Mouse (Mus musculus) heart, adult 2 months (tissue): ENCODE data around the gene Igsf21. TPM values are rescaled to one million over a fixed set of nuclear protein-coding genes. Genes with fewer than 3 reads are reported as not detected.

Experiments
- DNase-seq, 2 experiments: peaks; one replicate each; pipeline ENCODE4 v3.0.0; 2021
- H3K27ac ChIP-seq: fragments of 200-600 bp; 2 replicates; pipeline ENCODE4 v1.8.1; 2022
- H3K27me3 ChIP-seq: fragments of 200-500 bp; 2 replicates; pipeline ENCODE4 v1.6.1; 2012; ENCODE audit warnings: mild to moderate bottlenecking, low read length, inconsistent platforms, mixed read lengths; ENCODE audit not compliant: control insufficient read depth, insufficient read depth
- H3K36me3 ChIP-seq: fragments of 200-500 bp; 2 replicates; pipeline ENCODE4 v1.6.1; 2012; ENCODE audit warnings: low read length, inconsistent platforms; ENCODE audit not compliant: control insufficient read depth, insufficient read depth
- H3K4me1 ChIP-seq: fragments of 200-500 bp; 2 replicates; pipeline ENCODE4 v1.6.1; 2011; ENCODE audit warnings: low read length; ENCODE audit not compliant: control insufficient read depth, insufficient read depth
- H3K4me3 ChIP-seq: fragments of 200-600 bp; 2 replicates; pipeline ENCODE4 v1.8.1; 2022
- H3K79me2 ChIP-seq: fragments of 200-500 bp; replicated peaks from 2 replicates; pipeline ENCODE4 v1.6.1; 2012; ENCODE audit warnings: mild to moderate bottlenecking, inconsistent platforms, low read length, moderate library complexity, mixed read lengths; ENCODE audit not compliant: control insufficient read depth, insufficient read depth
- H3K9ac ChIP-seq: fragments of 200-500 bp; 2 replicates; pipeline ENCODE4 v1.6.1; 2012; ENCODE audit warnings: low read depth, mild to moderate bottlenecking, control low read depth, inconsistent platforms, low read length, mixed read lengths
- CTCF ChIP-seq: fragments of 200-600 bp; IDR thresholded peaks from 2 replicates; pipeline ENCODE4 v1.8.1; 2022; ENCODE audit warnings: antibody characterized with exemption, mild to moderate bottlenecking, moderate library complexity
- EP300 ChIP-seq: fragments of 200-500 bp; IDR thresholded peaks from 2 replicates; pipeline ENCODE4 v1.6.1; 2011; ENCODE audit warnings: low read depth, low read length, control low read depth; ENCODE audit not compliant: insufficient read depth
- POLR2A ChIP-seq: fragments of 200-500 bp; IDR thresholded peaks from 2 replicates; pipeline ENCODE4 v1.6.1; 2011; ENCODE audit warnings: mild to moderate bottlenecking, low read depth, low read length, control low read depth; ENCODE audit not compliant: insufficient read depth
- WGBS: fragments of 180-500 bp; shearing (Covaris S2); methylation state at CpG from one replicate; pipeline ENCODE4 v1.1.7; 2018; 5-methylcytosine and 5-hydroxymethylcytosine counted together
- intact Hi-C: fragments of 180-260 bp; cut with DNase I; formaldehyde crosslinking; loops from one replicate; pipeline ENCODE4 v1.15.1; 2025
- polyA plus RNA-seq: library from polyadenylated mRNA; depleted of rRNA; stranded (reverse); fragments of >200 nt; gene quantifications from 2 replicates; pipeline ENCODE4 v1.2.3, GENCODE M21; 2012
- total RNA-seq, 2 experiments: library from RNA; stranded (reverse); gene quantifications; 2 replicates each; pipeline ENCODE4 v1.2.3; 2021

Igsf21 gene
- total and polyA plus RNA-seq, 3 experiments, result 0.14 to 0.76 (median 0.16) TPM

DNA sequence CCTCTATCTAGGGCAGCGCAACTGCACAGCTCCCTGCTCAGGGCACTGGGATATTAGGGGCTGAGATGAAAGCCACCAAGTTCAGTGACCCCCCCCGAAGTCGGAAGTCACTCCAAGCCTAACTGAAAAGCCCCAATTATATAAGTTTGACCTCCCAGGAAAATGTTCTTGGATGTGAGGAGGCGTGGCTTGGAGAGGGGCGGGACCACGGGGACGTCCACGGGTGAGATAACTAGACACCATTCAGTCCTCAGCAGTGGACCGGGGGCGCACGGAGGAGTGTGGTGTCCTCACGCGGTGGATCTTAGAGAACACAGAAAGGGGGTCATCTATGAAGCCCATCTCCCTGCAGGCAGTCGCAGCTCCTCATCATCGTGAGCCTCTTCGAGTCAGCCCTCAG is 3.4 kb downstream of the Igsf21 start:
- no peak overlapping the region for H3K9ac ChIP-seq
- TF ChIP-seq EP300 (no peak), CTCF (no peak), POLR2A (no peak)
- peaks cover 17% of the 10 kb centered on the region for H3K27me3 ChIP-seq
- no peak overlapping the region for H3K4me3 ChIP-seq
- H3K79me2 ChIP-seq, result no peaks in the 10 kb centered on the region
- WGBS, result 18% methylated on average over 16 of the region's 16 CpGs
- no peak for DNase-seq
- no peak overlapping the region for H3K27ac ChIP-seq
- no peaks in the 10 kb centered on the region for H3K36me3 ChIP-seq
- intact Hi-C loops, result loop anchor here (10.0 kb wide), 1 partner anchor 368 kb away; no protein-coding TSS in a partner anchor
- no peaks in the 10 kb centered on the region for H3K4me1 ChIP-seq

DNA sequence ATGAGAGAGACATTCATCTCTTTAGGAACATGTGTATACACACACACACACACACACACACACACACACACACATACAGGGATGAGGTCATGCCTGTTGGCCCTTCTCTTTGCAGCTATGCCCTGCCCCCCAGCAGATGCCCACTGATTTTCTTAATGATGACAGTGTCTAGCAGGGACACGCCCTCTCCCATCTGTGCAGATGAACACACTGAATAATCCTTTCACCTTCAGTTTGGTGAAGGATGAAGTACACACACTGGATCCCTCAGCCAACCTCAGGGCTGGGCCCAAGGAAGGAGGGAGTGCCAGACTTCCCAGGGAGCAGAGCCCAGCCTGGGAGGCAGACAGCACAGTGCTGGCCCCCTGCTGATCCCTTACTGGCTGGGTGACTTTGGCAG is 4.3 kb downstream of the Igsf21 start:
- TF ChIP-seq EP300 (no peak), CTCF (no peak), POLR2A (no peak)

DNA sequence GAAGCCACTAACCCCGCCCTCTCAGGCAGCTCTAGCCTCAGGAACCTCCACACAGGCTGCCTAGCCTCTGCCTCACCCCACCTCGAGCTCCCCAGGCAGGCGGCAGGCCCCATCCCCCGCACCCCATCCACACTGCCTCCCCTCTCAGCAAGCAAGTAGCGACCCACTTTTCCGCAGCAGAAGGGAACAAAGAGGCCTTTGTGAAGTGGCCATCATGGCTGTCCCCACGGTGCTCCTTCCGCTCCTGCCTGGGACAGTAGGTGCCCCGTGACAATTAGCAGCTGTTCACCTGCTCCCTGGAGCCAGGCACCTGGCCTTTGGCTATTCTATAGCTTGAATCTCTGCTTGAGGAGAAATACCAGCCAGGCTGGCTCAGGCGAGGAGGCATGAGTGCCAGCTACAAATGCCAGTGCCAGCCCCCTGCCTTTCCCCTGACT is 9.3 kb downstream of the Igsf21 start:
- Histone ChIP-seq H3K79me2 (no peaks in the 10 kb centered on the region), H3K9ac (no peak overlapping the region), H3K36me3 (no peaks in the 10 kb centered on the region), H3K4me1 (no peaks in the 10 kb centered on the region), H3K27me3 (no peaks in the 10 kb centered on the region), H3K27ac (no peak overlapping the region), H3K4me3 (no peak overlapping the region)
- DNase-seq, result no peak
- WGBS, result 28% methylated on average over 10 of the region's 10 CpGs
- TF ChIP-seq EP300 (no peak), POLR2A (no peak), CTCF (no peak)
- intact Hi-C loops, result no loop called here

More for the DNA sequence above, 4.3 kb downstream of the Igsf21 start:
- Histone ChIP-seq H3K79me2 (no peaks in the 10 kb centered on the region), H3K4me3 (no peak overlapping the region), H3K9ac (no peak overlapping the region), H3K27me3 (peaks cover 16% of the 10 kb centered on the region), H3K27ac (no peak overlapping the region), H3K4me1 (no peaks in the 10 kb centered on the region), H3K36me3 (no peaks in the 10 kb centered on the region)
- 55% methylated on average over 1 of the region's 1 CpGs for WGBS
- DNase-seq, result no peak
- intact Hi-C loops, result loop anchor here (10.0 kb wide), 1 partner anchor 367 kb away; no protein-coding TSS in a partner anchor

DNA sequence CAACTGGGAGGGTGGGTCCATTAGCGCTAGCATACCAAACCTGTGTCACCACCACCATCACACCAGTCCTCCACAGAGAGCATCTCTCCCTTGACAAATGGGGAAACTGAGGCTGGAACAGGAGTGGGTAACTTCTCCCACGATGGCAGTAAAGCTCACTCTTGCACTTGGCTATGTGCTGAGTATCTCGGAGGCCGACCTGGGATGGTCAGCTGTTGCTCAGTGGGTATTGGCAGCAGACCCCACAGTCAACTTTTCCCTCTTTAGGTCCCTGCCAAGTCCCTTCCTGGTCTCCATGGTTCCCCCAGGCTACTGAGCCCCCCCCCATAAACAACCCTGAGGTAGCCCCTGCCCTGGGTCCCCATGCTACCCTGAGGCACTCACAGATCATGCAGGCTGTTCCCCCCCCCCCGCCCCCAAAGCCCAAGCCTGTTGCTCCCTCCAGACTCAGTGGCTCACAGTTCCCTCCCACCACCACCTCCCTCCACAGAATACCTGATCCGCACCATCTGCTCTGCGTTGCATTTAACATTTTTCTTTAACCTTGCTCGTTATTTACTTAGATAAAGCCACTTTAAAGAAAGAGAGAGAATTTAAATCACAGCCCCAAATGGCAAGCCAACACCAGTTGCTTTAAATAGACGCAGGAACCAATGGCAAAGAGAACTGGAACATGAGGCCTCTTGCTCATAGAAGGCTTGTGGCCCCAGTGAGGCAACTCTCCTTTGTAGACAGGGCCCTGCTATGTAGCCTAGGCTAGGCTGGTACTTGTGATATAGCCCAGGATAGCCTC is 11.0 kb downstream of the Igsf21 start:
- Histone ChIP-seq H3K9ac (no peak overlapping the region), H3K4me3 (no peak overlapping the region), H3K36me3 (no peaks in the 10 kb centered on the region), H3K27me3 (no peaks in the 10 kb centered on the region), H3K27ac (no peak overlapping the region), H3K79me2 (no peaks in the 10 kb centered on the region), H3K4me1 (no peaks in the 10 kb centered on the region)
- no peak for DNase-seq
- intact Hi-C loops, result no loop called here
- 60% methylated on average over 9 of the region's 9 CpGs for WGBS
- no peak for TF ChIP-seq EP300
- no peak for TF ChIP-seq POLR2A
- no peak for TF ChIP-seq CTCF

DNA sequence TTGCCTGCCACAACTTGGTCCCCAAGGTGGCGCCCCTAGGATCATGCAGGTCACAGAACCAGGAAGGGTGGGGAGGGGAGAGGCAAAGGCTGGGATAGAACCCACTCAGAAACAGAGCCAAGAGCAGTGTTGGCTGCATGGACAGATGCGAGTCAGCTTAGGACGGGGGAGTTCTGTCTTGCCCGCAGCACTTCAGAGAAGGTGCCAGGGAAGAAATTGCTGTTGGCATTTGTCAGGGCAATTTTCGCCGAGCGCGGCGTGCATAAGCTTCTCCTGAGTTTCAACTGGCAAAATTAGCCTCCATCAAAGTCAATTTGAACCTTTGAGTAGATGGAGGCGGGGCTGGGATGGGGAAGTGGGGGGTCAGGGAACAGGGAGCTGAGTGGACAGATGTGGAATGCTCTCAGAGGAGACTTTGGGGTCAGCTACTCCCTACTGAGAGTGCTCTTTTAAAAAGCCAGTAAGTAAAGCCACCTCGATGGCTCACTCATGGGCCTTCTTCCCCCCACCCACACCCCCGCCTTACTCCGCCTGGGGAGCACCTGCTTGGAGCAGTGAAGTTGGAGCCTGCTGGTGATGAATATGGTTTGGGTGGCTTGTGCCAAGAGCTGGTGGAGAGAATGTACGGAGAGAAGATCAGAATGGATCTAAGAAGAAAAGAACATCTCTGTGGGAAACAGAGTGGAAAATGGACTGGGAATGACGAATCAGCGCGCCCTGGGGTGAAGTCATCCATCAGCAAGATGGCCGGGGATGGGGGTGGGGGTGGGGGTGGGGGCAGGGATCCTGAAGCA is 12.0 kb downstream of the Igsf21 start:
- Histone ChIP-seq H3K9ac (no peak overlapping the region), H3K27me3 (no peaks in the 10 kb centered on the region), H3K27ac (no peak overlapping the region), H3K4me3 (no peak overlapping the region), H3K36me3 (no peaks in the 10 kb centered on the region), H3K79me2 (no peaks in the 10 kb centered on the region), H3K4me1 (no peaks in the 10 kb centered on the region)
- TF ChIP-seq CTCF (no peak), EP300 (no peak), POLR2A (no peak)
- no peak for DNase-seq
- intact Hi-C loops, result no loop called here
- WGBS, result 81% methylated on average over 18 of the region's 18 CpGs
